Mouse (Mus musculus) lung, postnatal 36 days (tissue): ENCODE measurements at regions not wholly inside any gene's neighbourhood (a gene's known extent, or its start where the extent isn't known, plus 50 kb on each side); places are given as distances from the start of the nearest gene placed in this dataset.
"Not testable (repeated sequence)": the region's sequence is repeated elsewhere in the genome, so short reads cannot be mapped to it uniquely, and the experiment has no call there.

Experiments
- DNase-seq: peaks from one replicate; pipeline ENCODE4 v3.0.0; 2022; ENCODE audit warnings: mixed read lengths

DNA sequence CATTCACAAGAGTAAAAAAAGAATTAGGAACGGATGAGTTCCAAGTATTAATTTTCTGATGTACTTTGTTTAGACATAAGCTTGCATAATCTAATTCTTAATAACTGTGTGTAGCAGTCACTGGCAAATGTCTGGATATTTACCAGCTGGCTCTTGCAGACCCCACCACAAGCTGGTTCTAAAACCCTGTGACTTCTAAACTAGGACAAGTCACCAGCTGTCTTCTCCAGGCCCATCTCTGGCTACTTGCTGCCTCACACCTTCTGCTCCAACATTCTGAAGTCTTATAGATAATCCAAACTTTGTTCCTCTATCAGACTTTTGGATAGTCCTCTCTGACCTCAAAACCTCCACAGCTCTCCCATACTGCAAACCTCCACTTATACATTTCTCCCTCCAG is 189.9 kb upstream of the Rhobtb1 start:
- DNase-seq: no peak

DNA sequence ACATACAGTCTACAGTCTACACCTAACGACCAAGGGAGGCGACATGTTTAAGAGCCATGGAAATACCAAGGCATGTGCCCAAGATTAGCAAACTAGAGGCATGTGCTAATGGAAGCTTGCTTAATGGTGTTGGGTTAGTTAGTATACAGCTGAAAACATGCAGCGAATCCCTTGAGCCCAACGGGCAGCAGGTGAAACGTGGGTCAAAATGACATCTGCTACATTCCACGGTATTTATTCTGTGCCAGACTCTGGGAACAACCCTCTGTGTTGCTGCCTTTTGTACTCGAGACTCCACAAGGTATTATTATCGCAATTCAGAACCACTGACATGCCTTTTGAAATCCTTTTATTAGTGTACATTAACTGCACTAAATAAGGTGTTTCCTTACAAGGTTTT is 188.1 kb upstream of the Rhobtb1 start:
- DNase-seq: no peak

DNA sequence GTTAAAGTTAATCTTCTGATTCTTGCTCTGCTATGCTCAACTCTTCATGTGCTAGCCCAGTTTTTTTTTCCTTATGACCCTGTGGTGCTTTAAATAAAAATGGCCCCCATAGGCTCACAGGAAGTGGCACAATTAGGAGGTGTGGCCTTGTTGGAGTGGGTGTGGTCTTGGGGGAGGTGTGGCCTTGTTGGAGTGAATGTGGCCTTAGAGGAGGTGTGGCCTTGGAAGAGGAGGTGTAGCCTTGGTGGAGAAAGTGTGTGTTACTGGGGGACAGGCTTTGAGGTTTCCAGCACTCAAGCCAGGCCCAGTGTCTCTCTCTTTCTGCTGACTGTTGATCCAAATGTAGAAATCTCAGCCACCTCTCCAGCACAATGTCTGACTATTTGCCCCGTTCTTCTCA is 186.0 kb upstream of the Rhobtb1 start:
- no peak for DNase-seq

DNA sequence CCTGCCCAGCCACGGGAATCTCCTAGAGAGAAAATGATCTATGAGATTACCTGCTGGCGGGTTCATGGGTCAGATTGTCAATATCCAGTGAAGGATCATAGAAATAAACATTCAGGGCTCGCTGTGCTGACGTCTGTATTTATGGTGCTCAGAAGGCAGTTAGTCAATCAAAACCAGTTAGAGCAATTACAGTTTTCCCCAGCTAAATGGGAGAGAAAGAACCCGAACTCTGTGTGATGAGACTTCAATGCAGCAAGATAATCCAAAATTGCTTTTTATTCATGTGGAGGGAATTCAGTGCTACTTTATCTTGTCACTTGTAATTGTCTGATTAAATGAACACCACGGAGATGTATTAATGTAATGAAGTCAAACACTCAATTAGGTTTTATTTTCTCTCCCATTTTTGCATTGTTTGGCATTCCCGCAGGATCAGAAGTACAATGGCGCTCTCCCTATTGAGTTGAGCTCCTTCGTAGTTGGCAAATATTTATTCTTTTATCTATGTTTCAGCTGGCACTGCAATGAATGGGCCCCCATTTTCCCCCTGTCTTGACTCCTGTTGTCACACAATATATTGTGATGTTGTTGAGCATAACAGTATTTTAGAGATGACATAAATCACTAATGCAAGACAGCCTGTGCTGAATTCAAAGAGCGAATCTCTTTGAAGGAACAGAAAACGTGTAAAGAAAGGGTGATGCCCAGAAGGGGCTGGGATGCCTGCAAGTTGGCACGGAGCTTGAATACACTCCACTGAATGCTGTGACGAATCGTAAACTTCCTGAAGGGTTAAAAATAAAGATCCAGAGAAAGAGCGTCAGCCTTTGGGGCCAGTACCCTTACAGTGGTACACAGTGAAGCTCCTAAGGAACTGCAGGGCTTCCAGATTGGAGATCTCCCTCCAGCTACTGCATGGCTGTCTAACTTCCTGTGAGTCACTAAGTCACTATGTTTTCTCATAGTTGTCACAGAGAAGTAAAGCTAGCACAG is 183.0 kb upstream of the Rhobtb1 start:
- no peak for DNase-seq

DNA sequence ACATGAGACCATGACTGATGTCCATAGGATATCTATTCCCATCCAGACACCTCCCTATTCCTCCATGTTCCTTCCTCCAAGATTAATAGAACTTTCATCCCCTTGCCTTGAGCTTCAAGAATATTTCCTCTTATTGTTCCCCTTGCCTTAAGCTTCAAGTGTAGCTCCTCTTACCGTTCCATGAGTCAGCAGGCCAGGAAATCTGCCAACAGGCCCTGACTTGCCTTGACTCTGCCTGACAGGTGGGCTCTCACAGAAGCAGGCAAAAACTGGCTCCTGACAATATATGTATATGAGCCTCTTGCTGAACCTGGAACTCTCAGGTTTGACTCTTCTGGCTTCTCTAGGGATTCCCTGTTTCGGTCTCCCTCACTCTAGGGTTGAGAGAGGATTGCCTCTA is 180.7 kb upstream of the Rhobtb1 start:
- DNase-seq: no peak

DNA sequence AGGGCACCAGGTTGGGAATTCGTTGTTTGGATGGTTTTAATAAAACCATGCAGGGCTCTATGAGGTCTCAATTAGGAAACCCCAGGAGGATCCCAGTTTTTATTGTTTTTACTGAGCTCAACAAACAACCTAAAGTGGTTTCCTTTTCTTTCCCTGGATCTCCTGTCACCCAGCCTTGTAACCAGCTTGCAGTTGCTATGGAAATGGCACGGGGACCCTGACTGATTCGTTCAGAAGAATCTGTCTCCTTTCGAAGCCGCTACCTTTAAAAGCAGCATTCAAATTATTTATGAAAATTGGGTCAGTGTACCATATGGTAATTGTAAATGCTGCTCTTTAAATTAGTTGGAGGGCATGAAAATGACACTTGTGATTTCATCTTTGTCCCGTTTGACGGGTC is 176.5 kb upstream of the Rhobtb1 start:
- no peak for DNase-seq

DNA sequence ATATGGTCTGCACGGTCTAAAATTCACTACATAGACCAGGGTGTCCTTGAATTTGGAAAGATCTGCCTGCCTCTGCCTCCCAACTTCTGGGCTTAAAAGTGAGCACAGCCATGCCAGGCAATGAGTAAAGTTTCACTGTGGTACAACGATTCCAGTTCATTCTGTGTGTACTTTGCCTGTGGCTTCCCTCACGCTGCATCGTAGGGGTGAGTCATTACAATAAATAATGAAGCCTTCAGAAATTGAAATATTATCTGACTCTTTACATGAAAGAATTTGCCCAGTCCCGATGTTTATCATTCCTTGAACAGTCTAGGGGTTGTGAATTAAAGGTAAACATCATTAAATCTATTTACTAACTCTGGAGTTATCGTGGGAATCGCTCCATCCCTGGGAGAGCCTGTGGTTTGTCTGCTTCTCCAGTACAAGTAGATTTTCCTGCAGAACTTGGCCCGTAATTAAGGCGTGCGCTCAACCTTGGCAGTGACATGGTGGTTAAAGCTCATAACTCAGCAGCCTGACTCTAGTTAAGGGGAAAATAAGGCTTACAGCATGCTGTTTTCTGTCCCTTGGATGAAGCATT is 174.7 kb upstream of the Rhobtb1 start:
- peak; percentile 1 for DNase-seq

DNA sequence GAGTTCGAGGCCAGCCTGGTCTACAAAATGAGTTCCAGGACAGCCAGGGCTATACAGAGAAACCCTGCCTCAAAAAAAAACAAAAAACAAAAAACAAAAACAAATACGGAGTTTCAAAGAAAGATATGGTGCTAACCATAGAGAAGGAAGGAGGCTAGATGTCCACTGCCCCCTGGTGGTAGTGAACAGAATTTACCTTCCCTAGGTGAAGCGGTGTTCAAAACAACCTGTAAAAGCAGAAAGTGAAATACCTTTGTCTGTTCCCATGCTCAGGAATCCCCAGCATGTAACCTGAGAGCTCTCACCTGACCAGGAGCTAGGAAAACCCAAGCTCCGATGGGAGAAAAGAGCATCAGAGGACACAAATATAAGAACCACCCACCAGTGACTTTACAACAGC is 173.1 kb upstream of the Rhobtb1 start:
- peak; percentile 20 for DNase-seq

DNA sequence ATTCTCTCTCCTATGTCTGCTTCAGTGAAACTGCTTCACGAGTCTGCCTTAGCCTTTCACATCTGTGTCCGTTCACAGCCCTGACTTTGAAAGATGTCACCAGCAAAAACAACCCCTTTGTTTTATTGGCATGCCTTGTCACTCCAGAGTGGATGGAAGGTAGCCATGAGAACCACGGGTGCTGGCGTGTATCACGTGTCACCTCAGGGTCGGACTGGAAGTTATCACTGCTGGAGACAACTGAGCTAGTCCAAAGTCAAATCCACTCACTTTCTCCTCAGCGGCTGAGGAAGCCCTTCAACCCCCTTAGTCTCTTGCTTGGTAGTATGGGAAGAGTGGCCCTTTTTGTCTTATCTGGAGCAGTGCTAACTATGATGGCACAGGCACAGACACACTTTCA is 171.3 kb upstream of the Rhobtb1 start:
- no peak for DNase-seq

DNA sequence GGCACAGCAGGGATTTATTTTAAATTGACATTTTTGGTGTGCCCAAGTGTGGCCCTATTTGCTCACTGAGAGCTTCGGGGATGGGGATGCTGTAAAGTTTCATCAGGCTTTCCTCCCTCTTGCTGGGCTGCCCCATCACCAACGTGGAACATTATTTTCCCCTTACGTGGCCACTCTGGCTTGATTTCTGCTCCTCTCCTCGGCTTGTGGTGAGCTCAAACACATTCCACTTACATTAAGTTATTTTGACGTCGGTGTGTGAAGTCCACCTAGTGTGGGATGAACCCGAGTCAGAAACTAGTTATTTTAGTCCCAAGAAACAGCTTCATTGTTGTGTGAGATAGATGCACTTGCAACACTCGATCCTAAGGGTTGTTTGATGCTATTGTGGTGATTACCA is 168.9 kb upstream of the Rhobtb1 start:
- no peak for DNase-seq

DNA sequence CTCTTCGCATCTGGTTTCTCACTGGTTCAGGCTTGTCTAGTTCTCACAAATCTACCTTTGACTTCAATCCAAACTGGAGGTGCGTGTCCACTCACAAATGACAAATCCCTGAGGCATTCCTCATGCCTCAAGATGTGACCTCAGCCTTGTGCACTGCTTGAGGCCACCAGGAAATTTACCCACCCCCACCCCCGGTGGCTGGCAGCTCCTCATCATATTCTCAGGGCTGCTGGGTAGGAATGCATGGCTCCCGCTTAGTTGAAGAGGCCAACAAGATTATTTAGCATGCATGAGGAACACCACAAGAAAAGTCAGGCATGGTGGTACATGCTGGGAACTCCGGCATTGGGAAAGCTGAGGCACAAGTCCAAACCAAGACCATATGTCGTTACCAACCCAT is 160.7 kb upstream of the Rhobtb1 start:
- no peak for DNase-seq

DNA sequence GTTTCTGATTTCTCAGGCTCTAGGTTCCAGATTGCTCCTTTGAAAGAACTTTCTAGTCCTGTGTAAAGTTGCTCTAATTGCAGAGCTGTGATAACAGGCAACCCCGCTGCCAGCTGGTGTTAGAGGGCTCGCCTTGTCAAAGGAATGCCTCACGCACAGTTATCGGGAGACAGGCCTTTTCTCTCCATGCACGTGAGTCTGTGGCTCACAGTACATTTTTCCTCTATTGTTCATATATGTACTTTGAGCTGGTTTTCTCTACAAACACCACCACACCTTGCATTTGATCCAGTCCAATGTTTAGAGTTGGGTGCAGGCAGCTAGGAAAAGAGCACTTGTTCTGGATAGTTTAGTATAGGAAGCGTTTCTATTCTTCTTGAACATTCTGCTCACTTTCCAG is 151.6 kb upstream of the Rhobtb1 start:
- DNase-seq: no peak

DNA sequence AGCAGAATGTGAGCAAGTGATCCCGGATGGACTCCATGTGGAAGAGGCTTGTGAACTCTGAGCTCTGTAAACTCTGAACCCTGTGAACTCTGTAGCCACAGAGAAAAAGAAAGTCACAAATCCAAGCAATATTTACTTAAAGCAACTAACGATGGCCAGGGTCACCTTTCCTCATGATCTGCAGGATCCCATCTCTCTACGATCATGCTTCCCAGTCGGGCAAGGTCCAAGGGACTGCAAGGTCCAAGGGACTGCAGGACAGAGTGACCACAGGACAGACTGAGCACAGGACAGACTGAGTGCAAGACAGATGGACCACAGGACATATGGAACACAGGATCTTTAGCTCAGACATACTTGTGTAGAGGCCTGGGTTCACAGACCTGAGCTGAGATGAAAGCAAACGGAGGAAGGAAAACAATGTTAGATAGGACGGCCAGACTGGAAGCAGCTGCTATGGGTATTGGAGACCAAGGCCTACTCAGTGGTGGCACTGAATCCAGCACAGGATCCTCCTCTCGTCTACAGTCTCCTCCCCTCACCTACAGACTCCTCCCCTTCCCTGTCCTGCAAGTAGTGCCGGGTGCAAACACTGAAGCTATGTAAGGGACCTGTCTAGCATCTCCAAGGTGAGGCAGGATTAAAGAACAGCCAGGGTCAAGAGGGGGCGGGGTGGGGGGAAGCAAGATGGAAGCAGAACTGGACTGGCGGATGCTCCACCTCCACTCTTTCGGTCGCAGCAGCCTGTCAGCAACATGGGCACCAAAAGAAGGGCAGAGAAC is 149.4 kb upstream of the Rhobtb1 start:
- no peak for DNase-seq

DNA sequence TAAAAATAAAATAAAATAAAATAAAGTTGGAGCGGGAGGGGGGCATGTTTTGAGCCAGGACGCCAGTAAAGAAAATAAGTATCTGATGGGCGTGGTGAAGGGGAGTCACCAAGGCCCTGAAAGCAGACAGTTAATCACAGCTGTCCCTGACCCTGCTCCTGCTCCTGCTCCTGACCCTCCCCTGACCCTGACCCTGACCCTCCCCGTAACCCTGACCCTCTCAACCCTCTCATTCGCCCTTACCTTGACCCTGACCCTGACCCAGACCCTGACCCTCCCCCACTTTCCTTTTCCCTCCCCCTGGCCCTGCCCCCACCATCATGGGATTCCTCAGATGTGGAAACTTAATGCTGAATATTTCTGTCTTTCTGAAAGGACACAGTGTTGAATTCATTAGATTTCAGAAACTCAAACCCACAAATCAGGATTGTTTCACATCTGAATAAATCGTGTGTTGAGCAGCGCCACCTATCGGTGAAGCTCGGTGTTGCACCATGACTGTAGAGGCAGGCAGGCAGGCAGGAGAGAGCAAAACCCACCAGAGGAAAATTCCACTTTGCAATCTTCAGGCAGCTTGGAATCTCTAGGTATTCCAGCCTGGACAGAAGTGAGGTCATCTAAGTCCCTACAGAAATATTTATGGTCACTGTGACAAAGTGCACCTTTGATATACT is 145.9 kb upstream of the Rhobtb1 start:
- DNase-seq: peak; percentile 85

DNA sequence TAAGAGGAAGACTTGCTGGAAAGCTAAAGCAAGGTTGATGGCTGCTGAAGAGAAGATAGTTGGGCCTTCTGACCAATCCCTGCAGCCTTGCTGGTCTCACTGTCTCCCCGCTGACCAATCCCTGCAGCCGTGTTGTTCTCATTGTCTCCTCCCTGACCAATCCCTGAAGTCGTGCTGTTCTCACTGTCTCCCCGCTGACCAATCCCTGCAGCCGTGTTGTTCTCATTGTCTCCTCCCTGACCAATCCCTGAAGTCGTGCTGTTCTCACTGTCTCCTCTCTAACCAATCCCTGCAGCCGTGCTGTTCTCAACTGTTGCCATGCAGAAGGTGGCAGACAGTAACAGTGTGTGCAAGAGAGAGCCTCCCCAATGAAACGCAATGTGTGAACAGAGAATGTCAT is 142.6 kb upstream of the Rhobtb1 start:
- not testable (repeated sequence) for DNase-seq

DNA sequence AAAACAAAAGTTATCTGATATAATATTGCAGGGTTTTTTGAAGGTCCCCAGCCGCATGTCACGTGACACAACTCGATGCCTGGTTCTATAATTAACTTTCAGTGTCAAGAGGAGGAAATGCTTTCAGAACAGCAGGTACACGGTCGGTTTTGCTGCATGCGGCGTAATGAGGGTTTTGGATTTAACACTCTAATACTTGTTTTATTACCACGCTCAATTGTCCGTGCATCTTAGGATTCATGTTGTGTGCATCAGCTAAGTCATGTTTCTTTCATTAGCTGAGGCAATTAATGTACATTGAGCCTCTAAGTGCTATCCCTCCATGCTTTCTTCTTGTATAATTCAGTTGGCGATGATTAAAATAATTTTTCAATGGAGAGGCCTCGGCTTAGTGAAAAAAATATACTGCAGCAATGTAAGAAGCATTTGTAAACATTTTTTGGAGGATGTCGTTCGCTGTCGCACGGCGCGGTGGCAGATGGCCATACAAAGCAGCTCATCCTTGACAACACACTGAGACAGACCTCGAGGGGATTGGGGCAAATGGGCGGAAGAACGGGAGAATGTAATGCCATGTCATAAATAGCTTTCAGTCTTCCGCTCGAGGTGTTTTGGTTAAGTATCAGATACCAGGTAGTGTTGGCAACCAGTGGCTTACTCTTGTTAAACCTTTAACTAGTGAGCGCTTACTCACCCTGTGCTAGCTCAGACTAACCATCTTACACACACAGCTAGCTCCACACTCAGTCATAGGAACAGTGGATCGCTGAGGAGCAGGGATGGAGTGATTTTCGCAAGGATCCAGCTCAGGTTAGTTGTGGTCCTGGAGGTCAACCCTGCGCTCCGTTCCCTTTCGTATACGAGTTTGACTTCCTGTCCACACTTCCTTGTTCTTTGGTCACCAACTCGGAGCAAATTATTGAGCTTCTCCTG is 130.2 kb upstream of the Rhobtb1 start:
- DNase-seq: no peak

DNA sequence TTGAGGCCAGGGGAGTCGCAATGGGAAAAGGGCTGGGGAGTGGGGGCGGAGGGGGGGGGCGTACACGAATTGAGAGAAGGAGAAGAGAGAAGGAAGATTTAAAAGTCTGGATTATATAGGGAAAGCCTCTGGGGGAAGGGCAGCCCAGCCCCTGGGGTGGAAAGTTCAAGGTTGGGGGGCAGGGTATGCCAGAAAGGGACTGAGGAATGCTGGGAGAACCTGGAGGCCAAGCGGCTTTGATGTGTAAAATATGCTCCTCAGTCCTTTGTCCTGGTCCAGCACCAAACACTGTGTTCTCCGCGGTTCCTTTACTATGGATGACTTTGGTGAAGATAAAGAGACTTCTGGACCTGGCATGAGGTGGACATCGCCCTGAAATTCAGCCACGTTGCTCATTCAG is 117.8 kb upstream of the Rhobtb1 start:
- DNase-seq: no peak

DNA sequence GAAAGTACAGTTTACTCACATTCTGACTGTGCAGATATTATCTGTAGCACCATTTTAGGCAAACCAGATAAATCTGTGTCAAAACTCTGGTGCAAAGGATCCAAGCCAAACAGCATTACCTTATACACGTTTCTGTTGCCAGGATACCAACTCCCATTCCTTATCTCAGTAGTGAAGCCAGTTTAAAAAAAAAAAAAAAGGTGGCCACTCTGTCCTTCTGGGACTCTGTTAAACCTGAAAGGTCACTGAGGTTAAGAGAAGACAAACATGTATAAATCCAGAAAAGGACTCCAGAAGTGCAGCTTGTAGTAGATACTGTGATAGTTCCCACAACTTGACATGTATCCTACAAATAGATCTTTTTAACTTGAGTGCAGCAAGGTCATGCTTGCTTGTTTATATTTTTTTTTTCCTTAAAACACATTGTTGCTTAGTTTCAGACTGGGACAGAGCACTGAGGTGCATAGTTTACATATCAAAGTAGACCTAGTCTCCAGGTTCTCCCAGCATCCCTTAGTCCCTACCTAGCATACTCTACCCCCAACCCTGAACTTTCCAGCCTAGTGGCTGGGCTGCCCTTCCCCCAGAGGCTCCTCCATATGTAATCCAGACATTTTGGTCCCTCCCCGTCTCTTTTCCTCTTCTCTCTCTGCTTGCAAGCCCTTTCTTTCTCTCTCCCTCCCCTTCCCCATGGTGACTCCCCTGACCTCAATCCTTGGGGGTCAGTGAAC is 116.7 kb upstream of the Rhobtb1 start:
- no peak for DNase-seq

DNA sequence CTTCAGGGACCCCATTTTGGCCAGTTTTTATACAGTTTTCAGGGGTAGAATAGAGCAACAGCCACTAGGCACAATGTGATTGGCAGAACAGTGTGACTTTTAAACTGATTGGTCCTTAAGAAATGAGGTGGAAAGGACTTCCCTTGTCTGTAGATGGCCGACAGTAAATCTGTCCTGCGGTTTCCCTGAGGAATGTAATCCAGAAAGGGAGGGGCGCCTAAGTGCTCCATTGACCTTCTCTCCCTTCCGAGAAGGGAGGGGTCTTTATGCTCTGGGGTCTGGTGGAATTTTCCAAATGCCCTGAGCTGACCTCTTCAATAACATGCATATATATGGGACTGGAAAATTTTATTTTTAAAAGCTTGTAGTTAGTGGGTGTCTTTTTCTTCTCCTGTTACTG is 115.7 kb upstream of the Rhobtb1 start:
- DNase-seq: not testable (repeated sequence)

DNA sequence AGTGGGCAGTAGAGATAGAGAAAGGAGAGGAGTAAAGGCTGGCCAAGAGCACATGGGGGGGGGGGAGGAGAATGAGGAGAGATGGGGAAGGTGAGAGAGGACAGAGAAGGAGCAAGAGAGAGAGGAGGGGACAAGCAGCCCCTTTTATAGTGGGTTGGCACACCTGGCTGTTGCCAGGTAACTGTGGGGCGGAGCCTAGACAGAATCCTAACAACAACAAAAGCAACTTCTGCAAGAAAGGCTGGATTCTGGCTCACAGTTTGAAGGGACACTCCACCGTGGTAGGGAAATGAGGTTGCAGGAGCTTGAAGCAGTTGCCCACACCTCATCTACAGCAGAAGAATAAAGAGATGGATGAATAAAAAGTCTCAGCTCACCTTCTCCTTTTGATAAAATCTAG is 115.1 kb upstream of the Rhobtb1 start:
- no peak for DNase-seq

DNA sequence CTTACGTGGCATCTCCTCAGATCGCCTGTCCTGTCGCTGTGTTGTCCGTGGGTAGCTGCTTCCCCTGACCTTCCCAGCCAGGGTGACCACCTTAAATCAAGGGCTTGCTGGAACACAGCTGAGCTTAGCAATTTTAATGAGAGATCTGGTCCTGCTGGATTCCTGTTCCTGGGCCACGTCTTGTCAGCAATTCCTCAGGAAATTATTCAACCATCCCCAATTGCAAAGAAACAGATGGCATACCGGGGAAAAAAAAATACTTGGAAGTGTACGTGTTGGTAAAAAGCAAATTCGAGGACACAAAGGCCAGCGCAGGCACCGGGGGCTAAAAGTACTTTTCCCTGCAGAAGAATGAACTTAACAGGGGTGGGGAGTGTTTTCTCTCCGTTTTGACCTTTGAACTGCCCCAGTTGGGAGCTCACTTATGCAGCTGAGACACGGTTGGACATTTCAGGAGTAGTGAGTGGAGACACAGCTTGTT is 107.0 kb upstream of the Rhobtb1 start:
- no peak for DNase-seq
